7 mouse cellular contexts compared by ENCODE assay signal in the genomic region with DNA sequence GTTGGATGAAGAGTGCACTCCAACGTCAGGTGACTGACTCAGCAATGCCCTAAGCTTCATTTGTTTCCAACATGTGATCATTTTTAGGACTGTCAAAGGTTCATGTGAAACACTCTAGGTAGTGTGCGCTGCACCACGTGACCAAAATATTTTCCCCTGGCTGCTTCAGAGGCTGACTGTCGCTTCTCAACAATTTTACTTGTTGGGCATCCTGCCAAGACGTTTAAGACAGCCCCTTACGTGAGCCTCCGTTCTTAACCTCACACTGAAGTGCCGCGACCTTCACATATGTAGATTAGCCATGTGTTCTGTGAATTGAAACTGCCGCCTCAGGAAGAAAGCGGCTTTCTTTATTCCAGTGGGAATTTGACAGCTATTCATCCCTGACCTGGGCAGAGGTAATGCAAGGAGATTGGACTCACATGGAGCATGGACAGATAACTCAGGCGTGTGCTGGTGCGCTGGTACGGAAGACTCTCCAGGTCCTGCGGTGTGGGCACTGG. TPM values are rescaled to one million over a fixed set of nuclear protein-coding genes. Genes with fewer than 3 reads are reported as not detected.
DNase-seq lines count a peak whose midpoint lies in the region; ATAC-seq lines count a peak whose summit lies in the region.

No protein-coding gene starts in this region.

- H3K9ac ChIP-seq in embryonic facial prominence, embryonic 12.5 days = no peak overlapping the region
- no peak overlapping the region for H3K9ac ChIP-seq in hindbrain, embryonic 12.5 days
- H3K9ac ChIP-seq in limb, embryonic 15.5 days = no peak overlapping the region
- H3K9ac ChIP-seq in neural tube, embryonic 11.5 days (ENCODE audit: low read length) = no peak overlapping the region

- 14% methylated on average over 15 of the region's 15 CpGs for WGBS in embryonic facial prominence, embryonic 12.5 days
- 6% methylated on average over 15 of the region's 15 CpGs for WGBS in hindbrain, embryonic 12.5 days
- WGBS in limb, embryonic 15.5 days = 19% methylated on average over 15 of the region's 15 CpGs
- WGBS in neural tube, embryonic 11.5 days = 12% methylated on average over 15 of the region's 15 CpGs

- DNase-seq in MN1 (ENCODE audit: low spot score) = peak; percentile 33
- peak; percentile 69 for DNase-seq in neural tube, embryonic 11.5 days (ENCODE audit: low spot score)
- no peak for DNase-seq in layer of hippocampus, postnatal 36 days
- DNase-seq in layer of hippocampus, postnatal 25 days (ENCODE audit: extremely low spot score in 1 of 2, low spot score in 1 of 2) = no peak

- peak overlapping the region; percentile 8 for H3K4me2 ChIP-seq in embryonic facial prominence, embryonic 12.5 days (replicated peaks)
- H3K4me2 ChIP-seq in hindbrain, embryonic 12.5 days (replicated peaks) = peak overlapping the region; percentile 46
- peak overlapping the region; percentile 8; the same call in 1 of the 2 replicates for H3K4me2 ChIP-seq in limb, embryonic 15.5 days
- H3K4me2 ChIP-seq in neural tube, embryonic 11.5 days (ENCODE audit: low read depth) = no peak overlapping the region

- no peaks in the 10 kb centered on the region for H3K36me3 ChIP-seq in embryonic facial prominence, embryonic 12.5 days
- no peaks in the 10 kb centered on the region for H3K36me3 ChIP-seq in hindbrain, embryonic 12.5 days
- no peaks in the 10 kb centered on the region for H3K36me3 ChIP-seq in limb, embryonic 15.5 days
- H3K36me3 ChIP-seq in neural tube, embryonic 11.5 days (ENCODE audit: control insufficient read depth, insufficient read depth, low read length) = no peaks in the 10 kb centered on the region

- peak; percentile 57; the same call in 1 of the 2 replicates for ATAC-seq in embryonic facial prominence, embryonic 12.5 days (ENCODE audit: insufficient number of reproducible peaks, insufficient read depth, low FRiP score, low TSS enrichment)
- peak; percentile 40 for ATAC-seq in hindbrain, embryonic 12.5 days (ENCODE audit: low FRiP score)
- ATAC-seq in limb, embryonic 15.5 days (ENCODE audit: insufficient number of reproducible peaks, low FRiP score, low TSS enrichment, low read depth) = no peak
- peak; percentile 59 for ATAC-seq in neural tube, embryonic 11.5 days (ENCODE audit: insufficient read depth, low FRiP score, low TSS enrichment)

- no peak overlapping the region for H3K4me3 ChIP-seq in embryonic facial prominence, embryonic 12.5 days
- H3K4me3 ChIP-seq in hindbrain, embryonic 12.5 days = peak overlapping the region; percentile 6; the same call in 1 of the 2 replicates
- no peak overlapping the region for H3K4me3 ChIP-seq in limb, embryonic 15.5 days
- H3K4me3 ChIP-seq in neural tube, embryonic 11.5 days (ENCODE audit: low read depth, low read length) = no peak overlapping the region

- peaks cover 79% of the 10 kb centered on the region for H3K4me1 ChIP-seq in embryonic facial prominence, embryonic 12.5 days
- peaks cover 83% of the 10 kb centered on the region for H3K4me1 ChIP-seq in hindbrain, embryonic 12.5 days
- H3K4me1 ChIP-seq in limb, embryonic 15.5 days = peaks cover 61% of the 10 kb centered on the region
- H3K4me1 ChIP-seq in neural tube, embryonic 11.5 days (ENCODE audit: control insufficient read depth, insufficient read depth, low read length) = peaks cover 67% of the 10 kb centered on the region

- H3K9me3 ChIP-seq in embryonic facial prominence, embryonic 12.5 days = no peaks in the 10 kb centered on the region
- no peaks in the 10 kb centered on the region for H3K9me3 ChIP-seq in hindbrain, embryonic 12.5 days (replicated peaks)
- H3K9me3 ChIP-seq in limb, embryonic 15.5 days = no peaks in the 10 kb centered on the region
- H3K9me3 ChIP-seq in neural tube, embryonic 11.5 days (ENCODE audit: control insufficient read depth, low read length) = no peaks in the 10 kb centered on the region

- no peaks in the 10 kb centered on the region for H3K27me3 ChIP-seq in embryonic facial prominence, embryonic 12.5 days
- H3K27me3 ChIP-seq in hindbrain, embryonic 12.5 days = no peaks in the 10 kb centered on the region
- no peaks in the 10 kb centered on the region for H3K27me3 ChIP-seq in limb, embryonic 15.5 days
- H3K27me3 ChIP-seq in neural tube, embryonic 11.5 days (ENCODE audit: control insufficient read depth, insufficient read depth, low read length) = no peaks in the 10 kb centered on the region

- H3K27ac ChIP-seq in embryonic facial prominence, embryonic 12.5 days = no peak overlapping the region
- H3K27ac ChIP-seq in hindbrain, embryonic 12.5 days = no peak overlapping the region
- H3K27ac ChIP-seq in limb, embryonic 15.5 days = no peak overlapping the region
- 0 out of 2 replicates have a peak overlapping the region, but pooled peaks have one; percentile 2 for H3K27ac ChIP-seq in neural tube, embryonic 11.5 days (ENCODE audit: low read depth, low read length)

RNA-seq across cellular contexts. Expression of a gene that starts 13.1 kb away (rescaled TPM):
- polyA plus RNA-seq in embryonic facial prominence, embryonic 12.5 days (2016; fragmentation: Nextera tagmentation; extraction: Ambion mirVana) = 17.2 and 18.5 TPM in 2 replicates
- polyA plus RNA-seq in hindbrain, embryonic 12.5 days (2016; fragmentation: Nextera tagmentation; extraction: Ambion mirVana) = 22.3 and 22.6 TPM in 2 replicates
- polyA plus RNA-seq in limb, embryonic 15.5 days (2015; fragmentation: Nextera tagmentation; extraction: Ambion mirVana) = 11.0 and 11.4 TPM in 2 replicates
- 14.3 and 15.3 TPM in 2 replicates for polyA plus RNA-seq in neural tube, embryonic 11.5 days (2014; fragmentation: Nextera tagmentation; extraction: Ambion mirVana)
- total RNA-seq in layer of hippocampus, postnatal 36 days (2021) = 100 to 1,000 TPM; 100 to 110 TPM
- total RNA-seq in layer of hippocampus, postnatal 25 days (2021) = 100 to 1,000 TPM in 1 of 2 experiments, 10 to 100 TPM in 1; 86.8 to 102 TPM

Comparison
In these comparisons a context has a peak if more than half of its experiments do, and no peak if none do; other contexts are left out.
1. DNase-seq: peak in MN1 (single experiment) and neural tube, embryonic 11.5 days (single experiment); none in layer of hippocampus, postnatal 36 days (0 of 2) and layer of hippocampus, postnatal 25 days (0 of 2).